Mouse (Mus musculus): Measurements from ENCODE around the gene Synrg. TPM values are rescaled to one million over a fixed set of nuclear protein-coding genes. Genes with fewer than 3 reads are reported as not detected.

Synrg gene
- polyA plus RNA-seq, 1 experiment from 2014 or later = 29.7 TPM

- no peaks in the 10 kb centered on the region for H3K27me3 ChIP-seq
- H3K27ac ChIP-seq (replicated peaks) = no peak overlapping the region
- no peaks in the 10 kb centered on the region for H3K9me3 ChIP-seq
- WGBS = 61% methylated on average over 8 of the region's 8 CpGs
- no peak overlapping the region for H3K4me3 ChIP-seq
- ATAC-seq (ENCODE audit: low FRiP score, low read depth) = no peak
- peaks cover 24% of the 10 kb centered on the region for H3K36me3 ChIP-seq
- H3K9ac ChIP-seq (replicated peaks) = no peak overlapping the region
- H3K4me2 ChIP-seq (replicated peaks) = 0 out of 2 replicates have a peak overlapping the region, but pooled peaks have one; percentile 10
- H3K4me1 ChIP-seq = peaks cover 26% of the 10 kb centered on the region
Measured at GRCm38 (mm10) chr11:83967436-83968204, 3.4 kb downstream of the Synrg start.

GRCm38 (mm10) chr11:83968205-83968575, 4.0 kb downstream of the Synrg start:
- no peak for ATAC-seq (ENCODE audit: low FRiP score, low read depth)
- no peak overlapping the region for H3K4me2 ChIP-seq (replicated peaks)
- H3K36me3 ChIP-seq = peaks cover 24% of the 10 kb centered on the region
- no peak overlapping the region for H3K9ac ChIP-seq (replicated peaks)
- WGBS = 88% methylated on average over 6 of the region's 6 CpGs
- peaks cover 26% of the 10 kb centered on the region for H3K4me1 ChIP-seq
- H3K9me3 ChIP-seq = no peaks in the 10 kb centered on the region
- no peak overlapping the region for H3K4me3 ChIP-seq
- H3K27ac ChIP-seq (replicated peaks) = no peak overlapping the region
- H3K27me3 ChIP-seq = no peaks in the 10 kb centered on the region

- WGBS = 87% methylated on average over 3 of the region's 3 CpGs
- Histone ChIP-seq H3K9me3 (no peaks in the 10 kb centered on the region), H3K36me3 (peaks cover 27% of the 10 kb centered on the region), H3K9ac (replicated peaks) (no peak overlapping the region), H3K4me1 (peaks cover 23% of the 10 kb centered on the region), H3K27ac (replicated peaks) (no peak overlapping the region), H3K4me2 (replicated peaks) (no peak overlapping the region), H3K4me3 (no peak overlapping the region), H3K27me3 (no peaks in the 10 kb centered on the region)
- ATAC-seq (ENCODE audit: low FRiP score, low read depth) = no peak
Measured at GRCm38 (mm10) chr11:83969040-83969439, 4.8 kb downstream of the Synrg start.

GRCm38 (mm10) chr11:83974561-83975346, 10.5 kb downstream of the Synrg start:
- Histone ChIP-seq H3K36me3 (peaks cover 76% of the 10 kb centered on the region), H3K27me3 (no peaks in the 10 kb centered on the region), H3K4me1 (no peaks in the 10 kb centered on the region), H3K4me2 (replicated peaks) (no peak overlapping the region), H3K9me3 (no peaks in the 10 kb centered on the region), H3K4me3 (no peak overlapping the region), H3K9ac (replicated peaks) (no peak overlapping the region), H3K27ac (replicated peaks) (no peak overlapping the region)
- 51% methylated on average over 7 of the region's 7 CpGs for WGBS
- ATAC-seq (ENCODE audit: low FRiP score, low read depth) = no peak

GRCm38 (mm10) chr11:83975488-83975887, 11.3 kb downstream of the Synrg start:
- no peaks in the 10 kb centered on the region for H3K9me3 ChIP-seq
- no peak for ATAC-seq (ENCODE audit: low FRiP score, low read depth)
- WGBS = 95% methylated on average over 1 of the region's 1 CpGs
- no peak overlapping the region for H3K4me3 ChIP-seq
- no peak overlapping the region for H3K4me2 ChIP-seq (replicated peaks)
- H3K27me3 ChIP-seq = no peaks in the 10 kb centered on the region
- H3K27ac ChIP-seq (replicated peaks) = no peak overlapping the region
- H3K36me3 ChIP-seq = peaks cover 84% of the 10 kb centered on the region
- no peaks in the 10 kb centered on the region for H3K4me1 ChIP-seq
- no peak overlapping the region for H3K9ac ChIP-seq (replicated peaks)

GRCm38 (mm10) chr11:83976236-83976977, 12.2 kb downstream of the Synrg start:
- peaks cover 90% of the 10 kb centered on the region for H3K36me3 ChIP-seq
- H3K27me3 ChIP-seq = no peaks in the 10 kb centered on the region
- no peaks in the 10 kb centered on the region for H3K9me3 ChIP-seq
- no peaks in the 10 kb centered on the region for H3K4me1 ChIP-seq
- no peak overlapping the region for H3K4me3 ChIP-seq
- 94% methylated on average over 13 of the region's 13 CpGs for WGBS
- no peak overlapping the region for H3K9ac ChIP-seq (replicated peaks)
- no peak for ATAC-seq (ENCODE audit: low FRiP score, low read depth)
- no peak overlapping the region for H3K27ac ChIP-seq (replicated peaks)
- no peak overlapping the region for H3K4me2 ChIP-seq (replicated peaks)

- ATAC-seq (ENCODE audit: low FRiP score, low read depth) = no peak
- Histone ChIP-seq H3K27ac (replicated peaks) (no peak overlapping the region), H3K4me2 (replicated peaks) (no peak overlapping the region), H3K36me3 (peaks cover 89% of the 10 kb centered on the region), H3K9ac (replicated peaks) (no peak overlapping the region), H3K4me1 (no peaks in the 10 kb centered on the region), H3K4me3 (no peak overlapping the region), H3K9me3 (no peaks in the 10 kb centered on the region), H3K27me3 (no peaks in the 10 kb centered on the region)
- WGBS = 85% methylated on average over 2 of the region's 2 CpGs
Measured at GRCm38 (mm10) chr11:83977810-83978209, 13.6 kb downstream of the Synrg start.

- no peak overlapping the region for H3K27ac ChIP-seq (replicated peaks)
- H3K9me3 ChIP-seq = no peaks in the 10 kb centered on the region
- ATAC-seq (ENCODE audit: low FRiP score, low read depth) = no peak
- H3K4me3 ChIP-seq = no peak overlapping the region
- no peaks in the 10 kb centered on the region for H3K4me1 ChIP-seq
- no peaks in the 10 kb centered on the region for H3K27me3 ChIP-seq
- no peak overlapping the region for H3K4me2 ChIP-seq (replicated peaks)
- no peak overlapping the region for H3K9ac ChIP-seq (replicated peaks)
- 86% methylated on average over 6 of the region's 6 CpGs for WGBS
- peaks cover 89% of the 10 kb centered on the region for H3K36me3 ChIP-seq
Measured at GRCm38 (mm10) chr11:83979992-83980391, 15.8 kb downstream of the Synrg start.

GRCm38 (mm10) chr11:83981338-83981737, 17.1 kb downstream of the Synrg start:
- 84% methylated on average over 10 of the region's 10 CpGs for WGBS
- Histone ChIP-seq H3K9ac (replicated peaks) (no peak overlapping the region), H3K4me3 (no peak overlapping the region), H3K27me3 (no peaks in the 10 kb centered on the region), H3K9me3 (no peaks in the 10 kb centered on the region), H3K4me1 (no peaks in the 10 kb centered on the region), H3K4me2 (replicated peaks) (no peak overlapping the region), H3K36me3 (peaks cover 90% of the 10 kb centered on the region), H3K27ac (replicated peaks) (no peak overlapping the region)
- ATAC-seq (ENCODE audit: low FRiP score, low read depth) = no peak

GRCm38 (mm10) chr11:83991701-83992100, 27.5 kb downstream of the Synrg start:
- no peak for ATAC-seq (ENCODE audit: low FRiP score, low read depth)
- no peak overlapping the region for H3K4me2 ChIP-seq (replicated peaks)
- no peaks in the 10 kb centered on the region for H3K4me1 ChIP-seq
- H3K9ac ChIP-seq (replicated peaks) = no peak overlapping the region
- 96% methylated on average over 4 of the region's 4 CpGs for WGBS
- H3K4me3 ChIP-seq = no peak overlapping the region
- H3K36me3 ChIP-seq = peaks cover 95% of the 10 kb centered on the region
- H3K27me3 ChIP-seq = no peaks in the 10 kb centered on the region
- H3K9me3 ChIP-seq = no peaks in the 10 kb centered on the region
- no peak overlapping the region for H3K27ac ChIP-seq (replicated peaks)

GRCm38 (mm10) chr11:83993428-83993827, 29.2 kb downstream of the Synrg start:
- no peak overlapping the region for H3K4me3 ChIP-seq
- no peaks in the 10 kb centered on the region for H3K9me3 ChIP-seq
- H3K27ac ChIP-seq (replicated peaks) = no peak overlapping the region
- no peaks in the 10 kb centered on the region for H3K27me3 ChIP-seq
- no peaks in the 10 kb centered on the region for H3K4me1 ChIP-seq
- 97% methylated on average over 2 of the region's 2 CpGs for WGBS
- peaks cover 95% of the 10 kb centered on the region for H3K36me3 ChIP-seq
- no peak overlapping the region for H3K9ac ChIP-seq (replicated peaks)
- ATAC-seq (ENCODE audit: low FRiP score, low read depth) = no peak
- no peak overlapping the region for H3K4me2 ChIP-seq (replicated peaks)

GRCm38 (mm10) chr11:83994481-83994880, 30.3 kb downstream of the Synrg start:
- 83% methylated on average over 3 of the region's 3 CpGs for WGBS
- H3K4me1 ChIP-seq = no peaks in the 10 kb centered on the region
- no peaks in the 10 kb centered on the region for H3K27me3 ChIP-seq
- H3K9me3 ChIP-seq = no peaks in the 10 kb centered on the region
- no peak overlapping the region for H3K4me2 ChIP-seq (replicated peaks)
- H3K27ac ChIP-seq (replicated peaks) = no peak overlapping the region
- H3K36me3 ChIP-seq = peaks cover 98% of the 10 kb centered on the region
- no peak for ATAC-seq (ENCODE audit: low FRiP score, low read depth)
- no peak overlapping the region for H3K4me3 ChIP-seq
- no peak overlapping the region for H3K9ac ChIP-seq (replicated peaks)
